Mouse (Mus musculus): ENCODE measurements at regions not wholly inside any gene's neighbourhood (a gene's known extent, or its start where the extent isn't known, plus 50 kb on each side); places are given as distances from the start of the nearest gene placed in this dataset.

- peak; percentile 52 to 56 for DNase-seq
Measured at GRCm38 (mm10) chr11:56159412-56160074, 118.7 kb upstream of the Nmur2 start.

DNA sequence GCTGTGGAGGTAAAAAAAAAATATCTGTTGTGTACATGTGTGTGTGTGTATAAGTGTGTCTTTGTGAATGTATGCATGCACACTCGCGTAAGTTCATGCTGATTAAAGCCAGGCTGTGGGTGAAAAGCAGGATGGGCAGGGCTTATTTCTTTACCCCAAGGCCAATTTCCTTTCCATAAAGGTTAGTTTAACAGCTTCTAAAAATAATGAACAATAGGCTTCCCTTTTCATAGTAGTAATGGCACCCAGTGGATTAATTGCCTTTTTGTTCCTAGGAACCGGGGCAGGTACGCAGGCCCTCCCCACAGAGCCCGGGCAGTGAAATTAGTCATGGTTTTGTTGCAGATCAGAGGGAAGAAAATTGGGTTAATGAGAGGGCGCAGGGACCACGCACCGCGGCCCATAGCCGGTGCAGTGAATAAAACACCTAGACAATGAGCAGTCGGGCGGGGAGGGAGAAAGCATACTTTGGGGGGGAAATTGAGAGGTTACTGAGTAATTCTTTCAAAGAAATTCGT lies 110.1 kb upstream of the Nmur2 start:
- peak; percentile 6 to 7 for DNase-seq

DNA sequence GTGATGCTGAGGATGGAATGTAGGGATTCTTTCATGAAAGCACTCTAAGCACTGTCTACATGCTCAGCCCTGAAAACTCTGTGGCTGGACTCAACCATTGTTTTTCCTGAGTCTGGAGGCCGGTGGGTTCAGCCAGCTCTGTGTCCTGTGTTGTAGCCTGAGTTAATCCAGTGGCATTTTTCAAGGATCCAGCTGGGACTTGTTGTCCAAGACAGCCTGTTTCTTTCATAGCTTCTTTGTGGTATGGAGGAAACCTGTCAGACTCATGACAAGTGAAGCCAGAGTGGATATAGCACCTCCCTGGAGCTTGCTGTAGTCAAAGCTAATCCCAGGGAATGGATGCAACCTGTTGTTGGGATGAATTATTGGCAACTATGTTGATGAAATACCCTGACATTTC lies 108.9 kb upstream of the Nmur2 start:
- no peak for DNase-seq

DNA sequence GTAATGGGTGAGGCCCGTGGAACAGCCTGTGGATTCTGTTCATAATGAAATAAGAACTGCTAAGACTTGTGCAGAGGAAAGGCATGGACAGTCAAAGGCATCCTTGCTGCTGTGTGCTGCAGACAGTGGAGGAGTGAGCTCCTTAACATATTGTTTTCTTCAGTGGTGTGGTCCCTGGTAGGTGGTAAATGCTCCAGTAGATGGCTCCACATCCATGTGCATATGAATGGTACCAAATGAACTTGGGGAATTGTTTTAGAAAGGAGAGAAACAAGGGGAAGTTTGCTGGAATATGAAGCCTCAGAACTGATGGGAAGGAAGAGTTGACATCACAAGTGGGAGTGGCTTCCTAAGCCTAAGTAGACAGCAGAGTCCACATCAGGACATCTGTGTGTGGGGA lies 108.1 kb upstream of the Nmur2 start:
- no peak for DNase-seq

DNA sequence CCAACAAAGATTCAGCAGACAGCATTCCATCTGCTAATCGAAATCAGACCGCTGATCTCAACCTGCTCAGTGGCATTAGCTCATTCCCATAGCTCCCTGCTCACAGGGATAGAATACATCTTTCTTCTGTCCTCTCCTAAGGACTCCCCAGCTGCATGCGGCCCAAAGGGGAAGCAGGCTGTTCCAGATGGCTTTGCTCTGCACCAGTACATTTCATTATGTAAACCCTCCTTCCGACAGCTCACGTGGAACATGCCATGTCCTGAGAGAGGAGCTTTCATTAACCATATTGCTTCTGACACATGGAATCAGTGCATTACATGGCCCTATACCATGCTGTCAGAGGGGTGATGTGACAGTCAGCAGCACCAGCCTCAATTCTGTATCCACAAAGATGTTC lies 105.9 kb upstream of the Nmur2 start:
- DNase-seq, result no peak

- peak; percentile 16 to 35 for DNase-seq
Measured at GRCm38 (mm10) chr11:56131339-56131823, 90.6 kb upstream of the Nmur2 start.

DNA sequence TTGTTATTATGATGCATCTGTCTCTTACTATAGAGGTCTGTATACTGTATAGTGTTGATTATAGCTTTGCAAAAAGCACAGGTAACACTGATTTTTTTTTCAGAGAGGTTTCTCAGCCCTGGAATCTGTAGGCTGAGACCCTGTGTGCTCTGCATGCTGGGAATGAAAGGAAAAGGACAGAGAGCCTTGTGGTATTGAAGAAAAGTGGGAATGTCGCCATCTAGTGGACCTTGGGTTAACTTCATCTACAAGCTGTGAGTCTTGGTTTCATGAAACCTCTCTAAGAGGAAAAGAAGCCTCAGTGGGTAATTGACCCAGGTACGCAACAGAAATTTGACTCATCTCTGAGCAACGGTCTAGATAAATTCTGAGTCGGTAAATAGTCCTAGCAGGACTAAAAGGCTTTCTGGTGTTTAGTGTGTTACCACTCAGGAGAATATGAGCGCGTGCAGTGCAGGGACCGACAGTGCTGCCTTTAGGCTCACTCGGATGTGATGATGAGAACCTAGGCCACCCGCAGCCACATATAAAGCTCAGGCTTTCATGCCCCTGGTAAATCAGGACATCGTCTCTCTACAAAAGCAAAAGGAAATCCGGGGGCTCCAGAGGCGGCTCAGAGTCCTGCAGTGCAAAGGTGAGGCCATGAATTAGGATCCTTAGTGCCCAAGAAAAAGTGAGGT lies 75.9 kb upstream of the Nmur2 start:
- peak; percentile 12 to 26 for DNase-seq

- peak; percentile 84 to 86 for DNase-seq
Measured at GRCm38 (mm10) chr11:56107929-56108328, 67.1 kb upstream of the Nmur2 start.

GRCm38 (mm10) chr11:56105632-56106031 lies 64.8 kb upstream of the Nmur2 start:
- DNase-seq, result peak; percentile 53 to 56

GRCm38 (mm10) chr11:56092891-56093290 lies 52.1 kb upstream of the Nmur2 start:
- no peak for DNase-seq

All from kidney, postnatal 4 days (tissue).